Mouse (Mus musculus) cerebellum, adult 2 months (tissue): ENCODE measurements at regions not wholly inside any gene's neighbourhood (a gene's known extent, or its start where the extent isn't known, plus 50 kb on each side); places are given as distances from the start of the nearest gene placed in this dataset.

ENCODE experiments used
- CTCF ChIP-seq: fragments of 200-500 bp; IDR thresholded peaks from 2 replicates; pipeline ENCODE4 v1.5.1; 2011; ENCODE audit warnings: low read depth, mild to moderate bottlenecking, control low read depth, low read length, moderate library complexity, borderline replicate concordance; ENCODE audit not compliant: insufficient read depth
- POLR2A ChIP-seq: fragments of 200-500 bp; IDR thresholded peaks from 2 replicates; pipeline ENCODE4 v1.6.1; 2011; ENCODE audit warnings: low read length, control low read depth, borderline replicate concordance; ENCODE audit not compliant: insufficient read depth

- no peak for TF ChIP-seq POLR2A
- TF ChIP-seq CTCF, result no peak
These were observed 69.0 kb upstream of the Klf12 start for GRCm38 (mm10) chr14:100353508-100353907.
